Mouse (Mus musculus) heart, embryonic 14.5 days (tissue): ENCODE data around the gene Tmem178. TPM values are rescaled to one million over a fixed set of nuclear protein-coding genes. Genes with fewer than 3 reads are reported as not detected.

Experiments used
- ATAC-seq: fragments of 200-750 bp; cut with Nextera tagmentation; 2 replicates; pipeline ENCODE4 v1.8.0; 2017; ENCODE audit warnings: low read depth, moderate TSS enrichment; ENCODE audit not compliant: insufficient number of reproducible peaks, insufficient read depth, low FRiP score
- H3K27ac ChIP-seq, 2 experiments: fragments of 200-500 bp in 1 of 2; fragments of 300-500 bp in 1 of 2; sonication (generic) in 1 of 2; replicated peaks in 1 of 2; 2 replicates each; pipeline ENCODE4 v1.5.1; 2012 to 2014; ENCODE audit warnings: low read depth in 2 of 2, low read length in 2 of 2, control low read depth in 1 of 2, mild to moderate bottlenecking in 1 of 2, mixed read lengths in 1 of 2; ENCODE audit not compliant: control insufficient read depth in 1 of 2, insufficient read depth in 1 of 2
- H3K27me3 ChIP-seq: fragments of 300-500 bp; sonication (generic); 2 replicates; pipeline ENCODE4 v1.6.1; 2014; ENCODE audit warnings: mild to moderate bottlenecking, low read length, control low read depth; ENCODE audit not compliant: control insufficient read depth, insufficient read depth
- H3K36me3 ChIP-seq: fragments of 300-500 bp; sonication (generic); 2 replicates; pipeline ENCODE4 v1.6.1; 2014; ENCODE audit warnings: mild to moderate bottlenecking, control low read depth, low read length, mixed read lengths; ENCODE audit not compliant: control insufficient read depth, insufficient read depth
- H3K4me1 ChIP-seq, 2 experiments: fragments of 200-500 bp in 1 of 2; fragments of 300-500 bp in 1 of 2; sonication (generic) in 1 of 2; 2 replicates each; pipeline ENCODE4 v1.6.1; 2012 to 2014; ENCODE audit warnings: low read length in 2 of 2, control low read depth in 1 of 2, mixed read lengths in 1 of 2; ENCODE audit not compliant: control insufficient read depth in 2 of 2, insufficient read depth in 2 of 2
- H3K4me2 ChIP-seq: fragments of 300-500 bp; sonication (generic); 2 replicates; pipeline ENCODE4 v1.6.1; 2014; ENCODE audit warnings: mild to moderate bottlenecking, low read length
- H3K4me3 ChIP-seq, 2 experiments: fragments of 200-500 bp in 1 of 2; fragments of 300-500 bp in 1 of 2; sonication (generic) in 1 of 2; 2 replicates each; pipeline ENCODE4 v1.5.1; 2012 to 2014; ENCODE audit warnings: low read length in 2 of 2, mild to moderate bottlenecking in 2 of 2, control low read depth in 1 of 2, low read depth in 1 of 2, moderate library complexity in 1 of 2; ENCODE audit not compliant: control insufficient read depth in 1 of 2, insufficient read depth in 1 of 2
- H3K9ac ChIP-seq: fragments of 300-500 bp; sonication (generic); 2 replicates; pipeline ENCODE4 v1.6.1; 2014; ENCODE audit warnings: mild to moderate bottlenecking, low read length
- H3K9me3 ChIP-seq: fragments of 300-500 bp; sonication (generic); 2 replicates; pipeline ENCODE4 v1.6.1; 2016; ENCODE audit warnings: low read length, control low read depth; ENCODE audit not compliant: control insufficient read depth
- WGBS: fragments of 180-500 bp; shearing (Covaris S2); extraction: QIAGEN DNeasy Blood & Tissue Kit; methylation state at CpG from one replicate; pipeline ENCODE4 v1.1.7; 2014; 5-methylcytosine and 5-hydroxymethylcytosine counted together
- polyA plus RNA-seq: library from polyadenylated mRNA; unstranded; fragments of >200 nt; fragmentation: Nextera tagmentation; extraction: Ambion mirVana; gene quantifications from 2 replicates; pipeline ENCODE4 v1.2.1, GENCODE M21; 2014

Tmem178 gene
- polyA plus RNA-seq, 1 experiment from 2014 or later, result 7.0 TPM

DNA sequence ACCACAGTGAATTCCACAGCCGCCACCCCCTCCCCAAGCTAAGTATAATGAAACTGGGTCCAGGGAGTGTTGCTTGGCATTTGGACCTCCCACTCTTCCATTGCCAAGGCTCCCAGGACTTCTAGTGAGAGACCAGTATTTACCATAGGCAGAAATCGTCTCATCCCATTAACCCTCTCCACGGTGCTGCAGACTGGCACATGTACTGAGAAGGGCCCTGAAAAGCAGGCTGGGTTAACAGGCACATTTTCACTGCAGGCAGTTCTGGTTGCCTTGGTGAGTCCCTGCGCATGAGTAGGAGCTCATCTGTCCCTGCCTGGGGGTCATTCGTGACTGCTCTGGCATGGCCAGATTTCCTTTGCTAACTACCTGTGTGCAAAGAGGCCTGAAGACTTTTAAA lies 40.4 kb upstream of the Tmem178 start:
- H3K27ac ChIP-seq, result no peak overlapping the region
- no peak overlapping the region for H3K4me2 ChIP-seq
- no peak for ATAC-seq
- no peaks in the 10 kb centered on the region for H3K36me3 ChIP-seq
- no peak overlapping the region for H3K4me3 ChIP-seq
- no peak overlapping the region for H3K9ac ChIP-seq
- peaks cover 5 to 9% of the 10 kb centered on the region in 2 experiments for H3K4me1 ChIP-seq
- no peaks in the 10 kb centered on the region for H3K27me3 ChIP-seq
- H3K9me3 ChIP-seq, result no peaks in the 10 kb centered on the region
- 80% methylated on average over 5 of the region's 5 CpGs for WGBS

- WGBS, result 91% methylated on average over 2 of the region's 2 CpGs
- Histone ChIP-seq H3K4me2 (no peak overlapping the region), H3K4me3 (no peak overlapping the region), H3K9ac (no peak overlapping the region), H3K4me1 (peaks cover 3 to 5% of the 10 kb centered on the region in 2 experiments; a peak in 3 of 4 replicates), H3K36me3 (no peaks in the 10 kb centered on the region), H3K27me3 (no peaks in the 10 kb centered on the region), H3K27ac (no peak overlapping the region), H3K9me3 (no peaks in the 10 kb centered on the region)
- no peak for ATAC-seq
These were observed 28.8 kb upstream of the Tmem178 start for GRCm38 (mm10) chr17:80915666-80916065.

DNA sequence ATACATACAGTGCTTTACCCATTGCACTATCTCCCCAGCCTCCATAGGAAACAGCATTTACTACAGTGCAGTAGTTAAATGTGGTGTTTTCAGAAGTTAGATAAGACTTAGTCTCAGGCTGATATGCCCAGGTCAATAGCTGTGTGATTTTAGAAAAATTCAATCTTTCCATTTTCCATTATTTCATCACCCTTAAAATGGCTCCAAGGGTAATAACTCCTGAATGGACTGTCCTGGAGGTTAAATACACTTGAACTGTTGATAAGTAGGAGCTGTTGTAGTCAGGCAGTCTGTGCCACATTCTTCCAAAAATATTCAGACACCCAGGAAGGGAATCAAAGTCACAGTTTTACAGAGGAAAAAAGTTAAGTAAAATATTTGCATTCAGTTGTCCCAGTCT lies 25.2 kb upstream of the Tmem178 start:
- no peak for ATAC-seq
- Histone ChIP-seq H3K27ac (no peak overlapping the region), H3K9ac (no peak overlapping the region), H3K4me3 (no peak overlapping the region), H3K36me3 (no peaks in the 10 kb centered on the region), H3K27me3 (no peaks in the 10 kb centered on the region), H3K9me3 (no peaks in the 10 kb centered on the region), H3K4me2 (no peak overlapping the region), H3K4me1 (peaks cover 3 to 5% of the 10 kb centered on the region in 2 experiments; a peak in 3 of 4 replicates)

- no peaks in the 10 kb centered on the region for H3K27me3 ChIP-seq
- H3K27ac ChIP-seq, result no peak overlapping the region
- H3K36me3 ChIP-seq, result no peaks in the 10 kb centered on the region
- no peak overlapping the region for H3K9ac ChIP-seq
- no peak overlapping the region for H3K4me2 ChIP-seq
- H3K9me3 ChIP-seq, result no peaks in the 10 kb centered on the region
- no peak overlapping the region for H3K4me3 ChIP-seq
- no peak for ATAC-seq
- peaks cover 5% of the 10 kb centered on the region in 2 experiments; a peak in 3 of 4 replicates for H3K4me1 ChIP-seq
- 70% methylated on average over 10 of the region's 10 CpGs for WGBS
These were observed 22.9 kb upstream of the Tmem178 start for GRCm38 (mm10) chr17:80921286-80922134.

GRCm38 (mm10) chr17:80925554-80925953 lies 18.9 kb upstream of the Tmem178 start:
- no peak for ATAC-seq
- Histone ChIP-seq H3K4me1 (peaks cover 0 to 2% of the 10 kb centered on the region in 2 experiments; a peak in 1 of 4 replicates), H3K27me3 (no peaks in the 10 kb centered on the region), H3K36me3 (no peaks in the 10 kb centered on the region), H3K9ac (no peak overlapping the region), H3K4me3 (no peak overlapping the region), H3K27ac (no peak overlapping the region), H3K4me2 (no peak overlapping the region), H3K9me3 (no peaks in the 10 kb centered on the region)
- WGBS, result 68% methylated on average over 3 of the region's 3 CpGs

DNA sequence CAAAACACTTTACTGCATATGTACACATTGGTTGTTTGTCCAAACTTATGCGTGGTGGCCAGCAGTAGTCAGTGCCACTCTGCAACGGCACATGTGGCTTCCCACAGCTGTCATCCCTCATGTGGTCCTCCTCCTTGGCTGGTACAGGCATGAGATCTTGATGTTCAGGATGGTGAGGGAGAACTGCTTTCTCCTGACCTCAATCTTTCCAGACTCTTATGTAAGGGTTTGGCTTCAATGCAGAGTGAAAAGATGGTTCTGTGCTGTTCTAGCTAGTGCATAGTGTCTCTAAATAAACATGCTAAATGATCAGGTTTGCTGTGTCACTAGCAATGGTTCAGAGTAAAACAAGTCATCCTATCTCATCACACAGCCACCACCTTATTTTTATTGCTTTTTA lies 17.3 kb upstream of the Tmem178 start:
- no peaks in the 10 kb centered on the region for H3K36me3 ChIP-seq
- peaks cover 0 to 2% of the 10 kb centered on the region in 2 experiments; a peak in 1 of 4 replicates for H3K4me1 ChIP-seq
- H3K9ac ChIP-seq, result no peak overlapping the region
- no peak overlapping the region for H3K4me3 ChIP-seq
- H3K4me2 ChIP-seq, result no peak overlapping the region
- no peaks in the 10 kb centered on the region for H3K9me3 ChIP-seq
- H3K27ac ChIP-seq, result no peak overlapping the region
- WGBS, result 98% methylated on average over 2 of the region's 2 CpGs
- no peaks in the 10 kb centered on the region for H3K27me3 ChIP-seq
- no peak for ATAC-seq

DNA sequence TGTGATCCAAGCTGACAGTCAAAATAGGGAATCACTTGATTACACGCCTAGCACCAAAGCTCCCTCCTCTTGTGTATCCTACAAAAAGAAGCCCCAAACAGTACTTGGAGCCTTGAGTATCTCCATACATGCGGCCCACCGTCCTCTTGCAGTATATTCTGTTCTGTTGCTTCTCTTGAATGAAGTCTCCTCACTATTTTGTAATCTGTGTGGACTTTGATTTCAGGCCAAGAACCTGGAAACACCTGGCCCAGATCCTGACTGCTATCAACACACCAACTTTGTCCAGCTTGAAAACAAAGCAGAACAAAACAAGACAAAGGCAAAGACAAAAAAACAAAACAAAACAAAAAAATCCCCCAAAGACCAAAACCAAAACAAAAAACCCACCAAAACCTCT lies 11.7 kb upstream of the Tmem178 start:
- Histone ChIP-seq H3K27me3 (no peaks in the 10 kb centered on the region), H3K4me1 (peaks cover 9 to 17% of the 10 kb centered on the region in 2 experiments), H3K4me3 (no peak overlapping the region), H3K4me2 (peak overlapping the region; percentile 61), H3K9ac (no peak overlapping the region), H3K27ac (peak overlapping the region; percentile 64 to 78), H3K9me3 (no peaks in the 10 kb centered on the region), H3K36me3 (no peaks in the 10 kb centered on the region)
- 82% methylated on average over 3 of the region's 3 CpGs for WGBS
- no peak for ATAC-seq
